Mouse (Mus musculus) embryonic fibroblast, embryonic 13.5 days (primary cell): ENCODE results near the gene Apeh.

Source experiments
- CTCF ChIP-seq: IDR thresholded peaks from 2 replicates; pipeline ENCODE4 v1.5.1; 2011; ENCODE audit warnings: mild to moderate bottlenecking, control low read depth, low read length, moderate library complexity, borderline replicate concordance; ENCODE audit not compliant: insufficient read depth
- POLR2A ChIP-seq: IDR thresholded peaks from 2 replicates; pipeline ENCODE4 v1.6.1; 2011; ENCODE audit warnings: low read depth, mild to moderate bottlenecking, control low read depth, low read length, moderate library complexity

- no peak for TF ChIP-seq CTCF
- TF ChIP-seq POLR2A = no peak
Measured at GRCm38 (mm10) chr9:108082549-108082948, 11.9 kb downstream of the Apeh start.
